Mouse (Mus musculus): ENCODE results near the gene Apom. TPM values are rescaled to one million over a fixed set of nuclear protein-coding genes. Genes with fewer than 3 reads are reported as not detected.
A peak's percentile ranks its signal among the peaks of the same experiment; 100 is the strongest.

Gene Apom
- polyA plus RNA-seq (2015; fragmentation: Nextera tagmentation; extraction: Ambion mirVana): 853 and 907 TPM in 2 replicates

DNA sequence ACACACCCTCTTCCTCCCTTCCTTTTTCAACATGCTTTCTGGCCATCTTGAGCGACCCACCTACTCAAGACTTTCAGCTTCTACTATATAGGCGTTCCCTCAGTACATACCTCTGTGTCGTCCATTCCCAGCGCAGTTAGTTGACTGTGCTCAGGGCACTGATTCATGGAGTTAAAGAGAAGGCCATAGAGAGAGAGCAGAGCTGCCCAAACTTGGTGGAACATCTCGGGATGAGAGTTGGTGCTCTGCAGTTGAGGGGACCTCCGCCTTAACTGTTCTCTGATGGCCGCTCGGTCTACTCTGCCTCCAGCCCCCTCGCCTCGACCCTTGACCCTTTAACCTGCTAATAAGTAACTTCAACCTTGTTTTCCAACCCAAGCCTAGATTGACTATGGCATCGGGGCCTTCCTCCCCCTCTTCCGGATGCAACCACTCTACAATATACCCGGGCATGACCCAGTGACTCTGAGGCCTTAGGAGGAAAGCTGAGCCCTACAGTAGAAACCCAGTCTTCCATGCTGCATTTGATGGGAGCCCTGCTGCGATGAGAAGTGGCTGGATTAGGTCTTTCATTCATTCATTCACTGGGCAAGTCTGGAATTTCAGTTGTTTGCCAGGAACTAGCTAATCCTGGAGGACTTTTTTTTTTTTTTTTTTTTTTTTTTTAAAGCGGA lies at the start of gene Apom:
Gene Apom, minus strand, starts transcription at position 551 of the 674 bp plus-strand sequence.
- H3K9ac ChIP-seq: peak within 1 kb of the TSS; percentile 32; the same call in 1 of the 2 replicates
- H3K4me1 ChIP-seq (replicated peaks): peaks cover 56% of the 10 kb centered on the region
- 67% methylated on average over 15 of the region's 15 CpGs for WGBS (ENCODE audit: insufficient replicate concordance)
- peaks cover 23% of the 10 kb centered on the region for H3K36me3 ChIP-seq (replicated peaks)
- H3K9me3 ChIP-seq (replicated peaks): no peaks in the 10 kb centered on the region
- H3K27me3 ChIP-seq: no peaks in the 10 kb centered on the region
- H3K4me3 ChIP-seq (replicated peaks): peak within 1 kb of the TSS; percentile 45
- H3K27ac ChIP-seq (replicated peaks): peak within 1 kb of the TSS; percentile 60
- H3K4me2 ChIP-seq: peak within 1 kb of the TSS; percentile 50
- ATAC-seq (ENCODE audit: insufficient read depth): no peak

DNA sequence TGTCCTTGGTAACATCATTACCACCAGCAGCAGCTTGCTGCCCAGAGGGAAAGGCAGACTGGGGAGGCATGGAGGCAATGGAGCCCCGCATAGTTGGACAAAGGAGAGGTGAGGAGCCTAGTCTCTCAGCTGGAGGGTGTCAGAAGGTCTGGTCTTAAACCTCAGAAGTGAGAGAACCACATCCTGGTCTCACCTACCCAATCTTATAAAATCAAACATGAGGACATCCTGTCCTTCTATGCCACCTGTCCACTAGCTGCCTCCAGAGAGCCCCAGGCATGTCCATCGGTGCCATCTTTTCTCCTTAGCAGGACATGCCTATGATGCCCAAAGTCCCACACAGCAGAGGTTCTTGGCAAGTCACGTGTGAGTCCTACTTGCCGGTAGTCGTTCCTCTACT lies 48.2 kb upstream of the Apom start:
- no peak for ATAC-seq (ENCODE audit: insufficient read depth)
- no peak overlapping the region for H3K4me2 ChIP-seq
- 60% methylated on average over 5 of the region's 5 CpGs for WGBS (ENCODE audit: insufficient replicate concordance)
- H3K36me3 ChIP-seq (replicated peaks): no peaks in the 10 kb centered on the region
- no peaks in the 10 kb centered on the region for H3K27me3 ChIP-seq
- no peaks in the 10 kb centered on the region for H3K9me3 ChIP-seq (replicated peaks)
- H3K27ac ChIP-seq (replicated peaks): no peak overlapping the region
- H3K9ac ChIP-seq: no peak overlapping the region
- no peak overlapping the region for H3K4me3 ChIP-seq (replicated peaks)
- no peaks in the 10 kb centered on the region; the same call in 1 of the 2 replicates for H3K4me1 ChIP-seq (replicated peaks)

DNA sequence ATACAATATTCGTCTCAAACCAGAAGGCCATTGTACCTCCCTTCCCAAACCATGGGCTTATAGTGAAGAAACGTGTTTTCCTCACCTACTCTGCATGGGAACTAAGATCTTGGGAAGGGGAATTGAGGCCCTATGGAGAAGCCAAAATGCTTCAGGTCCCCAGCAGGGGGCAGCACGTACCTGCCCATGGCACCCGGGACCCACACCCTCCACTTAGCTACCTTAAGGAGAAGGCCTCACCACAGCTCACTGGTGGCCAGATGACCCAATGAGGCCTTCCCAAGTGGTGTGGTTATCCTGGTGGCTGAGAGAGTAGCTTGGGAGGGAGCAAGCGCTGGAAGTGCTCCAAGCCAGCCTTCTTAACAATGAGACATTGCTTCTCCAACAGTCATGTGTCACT lies 46.7 kb upstream of the Apom start:
- Histone ChIP-seq H3K9me3 (replicated peaks) (no peaks in the 10 kb centered on the region), H3K36me3 (replicated peaks) (no peaks in the 10 kb centered on the region), H3K9ac (no peak overlapping the region), H3K4me1 (replicated peaks) (no peaks in the 10 kb centered on the region; the same call in 1 of the 2 replicates), H3K4me2 (no peak overlapping the region), H3K27ac (replicated peaks) (no peak overlapping the region), H3K27me3 (no peaks in the 10 kb centered on the region), H3K4me3 (replicated peaks) (no peak overlapping the region)
- WGBS (ENCODE audit: insufficient replicate concordance): 4% methylated on average over 5 of the region's 5 CpGs
- ATAC-seq (ENCODE audit: insufficient read depth): peak; percentile 54; the same call in 1 of the 2 replicates

DNA sequence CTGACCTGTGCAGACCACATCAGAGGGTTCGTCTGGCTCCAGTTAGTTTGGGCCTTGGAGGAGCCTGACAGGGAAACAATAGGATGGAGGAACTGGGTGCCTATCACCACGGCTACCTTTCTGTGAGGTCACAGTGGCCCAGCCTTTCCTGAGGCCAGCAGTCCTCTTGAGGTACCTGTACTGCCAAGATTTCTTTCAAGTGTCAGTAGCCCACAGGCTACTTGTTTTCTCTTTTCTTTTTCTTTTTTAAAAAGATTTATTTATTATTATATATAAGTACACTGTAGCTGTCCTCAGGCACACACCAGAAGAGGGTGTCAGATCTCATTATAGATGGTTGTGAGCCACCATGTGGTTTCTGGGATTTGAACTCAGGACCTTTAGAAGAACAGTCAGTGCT lies 44.1 kb upstream of the Apom start, which contains the start of gene Aif1:
Gene Aif1, minus strand, starts transcription at position 101 of the 400 bp plus-strand sequence.
- H3K9ac ChIP-seq: no peak within 1 kb of the TSS
- H3K4me1 ChIP-seq (replicated peaks): no peaks in the 10 kb centered on the region; the same call in 1 of the 2 replicates
- H3K27ac ChIP-seq (replicated peaks): no peak within 1 kb of the TSS
- no peak for ATAC-seq (ENCODE audit: insufficient read depth)
- 39% methylated on average over 2 of the region's 2 CpGs for WGBS (ENCODE audit: insufficient replicate concordance)
- H3K9me3 ChIP-seq (replicated peaks): no peaks in the 10 kb centered on the region
- no peak within 1 kb of the TSS for H3K4me3 ChIP-seq (replicated peaks)
- H3K4me2 ChIP-seq: no peak within 1 kb of the TSS
- H3K27me3 ChIP-seq: no peaks in the 10 kb centered on the region
- no peaks in the 10 kb centered on the region for H3K36me3 ChIP-seq (replicated peaks)

DNA sequence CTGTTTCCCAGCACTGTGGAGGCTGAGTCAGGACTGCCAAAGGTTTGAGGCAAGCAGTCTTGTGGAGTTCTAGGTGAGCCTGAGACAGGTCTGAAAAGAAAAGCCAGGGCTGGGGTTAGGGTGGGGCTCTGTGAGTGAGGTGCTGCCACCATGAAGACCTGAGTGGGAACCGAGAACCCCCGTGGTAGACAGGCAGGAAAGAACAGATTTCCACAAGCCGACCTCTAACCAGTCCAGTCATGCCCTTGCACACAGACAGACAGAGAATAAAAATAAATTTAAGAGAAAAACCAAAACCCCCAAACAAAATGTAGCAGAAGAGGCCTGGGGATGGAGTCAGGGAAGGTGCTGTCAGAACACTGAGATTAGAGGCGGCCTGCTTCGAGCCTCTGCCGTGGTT lies 43.5 kb upstream of the Apom start:
- no peak for ATAC-seq (ENCODE audit: insufficient read depth)
- H3K27ac ChIP-seq (replicated peaks): no peak overlapping the region
- H3K4me2 ChIP-seq: no peak overlapping the region
- WGBS (ENCODE audit: insufficient replicate concordance): 65% methylated on average over 6 of the region's 6 CpGs
- no peaks in the 10 kb centered on the region for H3K9me3 ChIP-seq (replicated peaks)
- no peak overlapping the region for H3K9ac ChIP-seq
- no peak overlapping the region for H3K4me3 ChIP-seq (replicated peaks)
- H3K4me1 ChIP-seq (replicated peaks): no peaks in the 10 kb centered on the region; the same call in 1 of the 2 replicates
- H3K27me3 ChIP-seq: no peaks in the 10 kb centered on the region
- no peaks in the 10 kb centered on the region for H3K36me3 ChIP-seq (replicated peaks)

DNA sequence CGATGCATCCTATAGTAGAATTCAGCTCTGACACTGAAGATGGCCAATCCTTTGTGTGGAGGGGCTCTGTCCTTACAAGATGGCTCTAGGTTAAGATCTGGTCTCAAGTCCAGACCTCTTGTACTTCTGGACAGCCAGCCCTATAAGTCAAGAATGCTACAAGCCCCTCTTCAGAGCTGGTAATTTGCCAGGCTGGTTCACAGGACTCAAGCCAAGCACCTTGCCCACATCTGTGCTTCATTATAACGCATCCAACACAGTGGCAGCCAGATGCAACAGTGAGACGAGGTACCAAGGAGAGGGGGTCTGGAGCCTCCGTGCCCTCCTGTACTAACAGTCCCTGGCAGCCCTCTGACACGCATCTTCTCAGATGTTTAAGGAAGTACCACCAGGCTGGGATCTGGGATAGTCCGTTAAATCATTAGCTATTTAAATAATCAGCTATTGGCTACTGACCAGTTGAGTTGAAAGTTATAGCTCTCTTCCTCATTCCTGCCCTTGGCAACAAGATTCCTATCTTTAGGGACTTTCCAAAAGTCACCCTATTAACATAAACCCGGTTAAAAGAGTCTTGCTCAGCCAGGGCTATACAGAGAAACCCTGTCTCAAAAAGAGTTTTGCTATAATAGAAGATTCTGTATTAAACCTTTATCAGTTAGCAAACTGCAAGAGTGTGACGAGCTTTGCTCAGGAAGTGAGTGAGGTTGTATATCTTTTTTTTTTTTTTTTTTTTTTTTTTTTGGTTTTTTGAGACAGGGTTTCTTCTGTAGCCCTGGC lies 42.5 kb upstream of the Apom start:
- ATAC-seq (ENCODE audit: insufficient read depth): no peak

DNA sequence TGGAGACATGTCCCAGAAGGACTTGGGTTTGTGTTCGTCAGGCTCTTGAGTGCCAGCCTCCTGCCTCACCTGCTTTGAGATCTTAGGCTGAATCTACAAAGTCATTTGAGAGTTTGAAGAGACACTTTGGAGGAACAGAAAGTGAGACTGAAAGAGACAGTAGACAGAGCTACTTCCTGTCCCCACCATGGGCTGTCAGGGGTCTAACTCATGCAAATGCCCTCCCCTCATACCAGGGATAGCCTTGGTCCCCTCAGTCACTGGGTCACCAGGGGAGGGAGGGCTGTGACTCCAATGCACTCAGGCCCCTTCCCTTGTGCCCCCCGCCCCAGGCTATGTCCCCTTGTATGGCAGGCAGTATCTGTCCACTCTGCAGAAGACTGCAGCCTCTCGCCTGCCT lies 41.5 kb upstream of the Apom start:
- H3K27ac ChIP-seq (replicated peaks): no peak overlapping the region
- no peak overlapping the region for H3K9ac ChIP-seq
- 45% methylated on average over 3 of the region's 3 CpGs for WGBS (ENCODE audit: insufficient replicate concordance)
- no peak for ATAC-seq (ENCODE audit: insufficient read depth)
- no peaks in the 10 kb centered on the region for H3K9me3 ChIP-seq (replicated peaks)
- H3K4me2 ChIP-seq: no peak overlapping the region
- no peaks in the 10 kb centered on the region for H3K36me3 ChIP-seq (replicated peaks)
- no peaks in the 10 kb centered on the region; the same call in 1 of the 2 replicates for H3K4me1 ChIP-seq (replicated peaks)
- H3K4me3 ChIP-seq (replicated peaks): no peak overlapping the region
- H3K27me3 ChIP-seq: no peaks in the 10 kb centered on the region

More for the DNA sequence above, 42.5 kb upstream of the Apom start:
- 50% methylated on average over 8 of the region's 8 CpGs for WGBS (ENCODE audit: insufficient replicate concordance)
- no peaks in the 10 kb centered on the region for H3K27me3 ChIP-seq
- H3K9ac ChIP-seq: no peak overlapping the region
- no peaks in the 10 kb centered on the region for H3K36me3 ChIP-seq (replicated peaks)
- H3K9me3 ChIP-seq (replicated peaks): no peaks in the 10 kb centered on the region
- H3K4me2 ChIP-seq: no peak overlapping the region
- no peak overlapping the region for H3K4me3 ChIP-seq (replicated peaks)
- H3K27ac ChIP-seq (replicated peaks): no peak overlapping the region
- no peaks in the 10 kb centered on the region; the same call in 1 of the 2 replicates for H3K4me1 ChIP-seq (replicated peaks)

DNA sequence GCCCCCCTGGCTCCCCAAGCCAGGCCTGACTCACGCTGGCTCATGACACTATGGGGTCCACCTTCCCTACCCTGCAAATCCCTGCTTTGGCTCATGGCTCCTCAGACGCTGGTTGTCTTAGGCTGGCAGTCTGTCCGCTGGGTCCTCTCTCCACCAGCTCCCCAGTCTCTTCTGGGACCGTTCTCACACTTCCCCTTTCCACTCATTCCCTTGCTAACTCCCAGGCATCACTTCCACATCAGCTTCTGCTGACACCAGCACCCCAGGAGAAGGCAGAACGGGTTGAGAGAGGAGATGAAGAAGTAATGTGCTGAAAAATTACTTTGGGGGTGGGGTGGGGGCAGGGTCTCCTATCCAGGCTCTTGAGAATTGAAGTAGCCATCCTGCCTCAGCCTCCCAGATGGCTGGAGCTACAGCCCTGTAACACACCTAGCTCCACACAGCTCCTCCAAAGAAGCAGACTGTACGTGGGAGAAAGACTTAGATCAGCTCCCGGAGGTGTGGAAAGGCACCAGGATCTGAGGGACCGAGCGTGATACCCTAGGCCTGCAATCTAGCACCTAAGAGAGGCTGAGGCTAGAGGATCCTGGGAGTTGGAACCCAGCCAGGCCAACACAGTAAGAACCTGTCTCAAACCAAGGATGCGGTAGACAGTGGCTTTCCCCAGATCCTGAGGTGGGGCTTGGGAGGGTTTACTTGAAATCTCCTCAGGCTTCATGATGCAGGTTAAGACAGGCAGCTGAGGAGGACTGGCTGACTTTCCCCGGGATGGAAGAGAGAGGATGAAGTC lies 40.8 kb upstream of the Apom start:
- H3K9me3 ChIP-seq (replicated peaks): no peaks in the 10 kb centered on the region
- H3K27me3 ChIP-seq: no peaks in the 10 kb centered on the region
- ATAC-seq (ENCODE audit: insufficient read depth): no peak
- H3K4me3 ChIP-seq (replicated peaks): 0 out of 2 replicates have a peak overlapping the region, but pooled peaks have one; percentile 7
- H3K36me3 ChIP-seq (replicated peaks): no peaks in the 10 kb centered on the region
- 56% methylated on average over 11 of the region's 11 CpGs for WGBS (ENCODE audit: insufficient replicate concordance)
- no peak overlapping the region for H3K27ac ChIP-seq (replicated peaks)
- H3K4me1 ChIP-seq (replicated peaks): no peaks in the 10 kb centered on the region; the same call in 1 of the 2 replicates
- no peak overlapping the region for H3K4me2 ChIP-seq
- no peak overlapping the region for H3K9ac ChIP-seq

DNA sequence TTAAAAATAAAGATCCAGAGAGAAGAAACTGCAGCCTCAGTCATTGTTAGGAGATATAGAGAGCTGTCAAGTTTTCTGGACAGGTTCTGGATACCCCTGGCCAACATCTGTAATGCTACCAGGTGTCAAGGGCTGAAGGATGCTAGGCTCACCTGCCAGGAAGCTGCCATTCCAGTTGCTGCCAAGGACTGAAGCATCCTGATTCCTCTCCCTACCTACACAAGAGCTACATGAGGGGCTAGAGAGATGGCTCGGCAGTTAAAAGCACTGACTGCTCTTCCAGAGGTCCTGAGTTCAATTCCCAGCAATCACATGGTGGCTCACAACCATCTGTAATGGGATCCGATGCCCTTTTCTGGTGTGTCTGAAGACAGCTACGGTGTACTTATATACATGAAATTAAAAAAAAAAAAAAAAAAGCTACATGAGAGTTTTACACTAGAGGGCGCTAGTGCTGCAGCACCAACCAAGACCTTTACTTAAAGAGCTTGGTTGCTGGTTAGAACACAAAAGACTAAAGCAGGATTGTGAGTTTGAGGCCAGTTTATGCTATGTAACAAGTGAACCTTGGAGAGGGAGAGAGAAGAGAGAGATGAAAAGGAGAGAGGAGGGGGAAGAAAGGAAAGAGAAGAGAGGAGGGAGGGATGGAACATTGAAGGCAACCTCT lies 36.8 kb upstream of the Apom start:
- Histone ChIP-seq H3K27me3 (no peaks in the 10 kb centered on the region), H3K9me3 (replicated peaks) (no peaks in the 10 kb centered on the region), H3K36me3 (replicated peaks) (no peaks in the 10 kb centered on the region), H3K4me3 (replicated peaks) (no peak overlapping the region), H3K4me1 (replicated peaks) (peaks cover 15% of the 10 kb centered on the region), H3K9ac (no peak overlapping the region), H3K4me2 (no peak overlapping the region), H3K27ac (replicated peaks) (no peak overlapping the region)
- WGBS (ENCODE audit: insufficient replicate concordance): 15% methylated on average over 4 of the region's 4 CpGs
- no peak for ATAC-seq (ENCODE audit: insufficient read depth)

DNA sequence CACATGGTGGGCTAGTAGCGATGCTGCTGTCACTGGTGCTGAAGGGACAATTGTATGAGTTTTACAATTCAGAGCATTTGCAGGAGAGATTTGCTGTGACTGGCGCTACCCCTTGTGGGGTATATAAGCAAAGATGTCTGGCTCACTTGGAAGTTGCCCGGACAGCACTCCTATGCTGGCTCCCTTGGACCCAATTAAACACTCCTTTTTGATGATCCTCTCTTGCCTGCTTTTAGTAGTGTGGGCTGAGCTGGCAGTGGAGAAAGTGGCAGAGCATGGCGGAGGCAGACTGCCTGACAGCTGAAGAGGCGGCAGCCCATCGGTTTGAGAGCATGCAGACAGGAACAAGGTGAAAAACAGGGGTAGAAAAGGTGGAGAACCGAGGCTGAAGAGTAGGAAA lies 35.9 kb upstream of the Apom start:
- no peak overlapping the region for H3K4me2 ChIP-seq
- no peak overlapping the region for H3K9ac ChIP-seq
- H3K4me3 ChIP-seq (replicated peaks): no peak overlapping the region
- H3K27me3 ChIP-seq: no peaks in the 10 kb centered on the region
- H3K9me3 ChIP-seq (replicated peaks): no peaks in the 10 kb centered on the region
- 68% methylated on average over 7 of the region's 7 CpGs for WGBS (ENCODE audit: insufficient replicate concordance)
- H3K4me1 ChIP-seq (replicated peaks): peaks cover 23% of the 10 kb centered on the region
- H3K27ac ChIP-seq (replicated peaks): no peak overlapping the region
- no peak for ATAC-seq (ENCODE audit: insufficient read depth)
- peaks cover 1% of the 10 kb centered on the region; the same call in 1 of the 2 replicates for H3K36me3 ChIP-seq (replicated peaks)
